In the genomic region with DNA sequence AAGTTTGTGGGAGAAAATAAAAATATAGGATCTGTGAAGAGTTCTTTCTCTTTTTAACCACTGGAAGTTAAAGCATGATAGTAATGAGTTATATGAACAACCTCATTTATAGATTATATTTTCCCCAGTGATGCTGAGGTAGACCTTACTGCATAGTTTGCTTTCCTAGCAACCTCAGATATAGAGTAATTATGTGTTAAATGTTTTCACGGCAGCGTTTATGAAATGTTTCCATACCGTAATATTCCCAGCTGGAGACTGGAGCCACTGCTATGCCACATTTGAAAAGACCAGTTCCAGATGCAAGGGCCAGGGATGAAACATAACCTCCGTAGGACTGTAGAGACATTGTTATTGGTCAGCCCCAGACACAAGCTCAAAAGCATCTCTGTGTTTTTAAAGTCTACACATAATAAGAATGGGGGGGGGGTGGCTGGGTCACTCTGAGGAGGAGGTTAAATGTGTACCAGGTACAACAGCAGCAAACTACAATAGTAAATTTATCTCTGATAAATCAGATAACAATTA, we compare ENCODE assay signal across 22 mouse cellular contexts. TPM values are rescaled to one million over a fixed set of nuclear protein-coding genes. Genes with fewer than 3 reads are reported as not detected.
"Had no signal": no experiment of that assay in that cellular context is flagged by ENCODE, and none has a peak within 500 bp of the region (broad histone marks: within the 10 kb centered on the region; RNA-seq: fewer than 3 reads in every experiment).

No protein-coding gene starts in this region.

- H3K4me2 ChIP-seq: lung, embryonic 15.5 days; midbrain, embryonic 12.5 days; neural tube, embryonic 13.5 days; neural tube, embryonic 15.5 days had no signal

- H3K9ac ChIP-seq: lung, embryonic 15.5 days; midbrain, embryonic 12.5 days; neural tube, embryonic 13.5 days; neural tube, embryonic 15.5 days had no signal

- H3K27me3 ChIP-seq: lung, embryonic 15.5 days; midbrain, embryonic 12.5 days; neural tube, embryonic 13.5 days; neural tube, embryonic 15.5 days had no signal

- ATAC-seq: lung, postnatal 0 days; midbrain, embryonic 16.5 days had no signal

- H3K9me3 ChIP-seq: lung, embryonic 15.5 days; midbrain, embryonic 10.5 days; midbrain, embryonic 12.5 days; neural tube, embryonic 13.5 days; neural tube, embryonic 15.5 days had no signal

- H3K4me3 ChIP-seq: lung, embryonic 15.5 days; midbrain, embryonic 10.5 days; midbrain, embryonic 12.5 days; myocyte; neural tube, embryonic 13.5 days; neural tube, embryonic 15.5 days had no signal

- DNase-seq: lung, adult 18-20 months; lung, postnatal 14 days; lung, postnatal 4 days; midbrain, embryonic 14.5 days; retina, postnatal 1 day; right cerebral cortex, adult 18-20 months; right cerebral cortex, postnatal 25 days; right cerebral cortex, postnatal 4 days; spleen, adult 18-20 months; thymus, adult 18-20 months; thymus, postnatal 14 days; thymus, postnatal 36 days had no signal

- H3K27ac ChIP-seq: lung, embryonic 15.5 days; midbrain, embryonic 10.5 days; midbrain, embryonic 12.5 days; neural tube, embryonic 13.5 days; neural tube, embryonic 15.5 days had no signal

- H3K36me3 ChIP-seq: lung, embryonic 15.5 days; midbrain, embryonic 10.5 days; midbrain, embryonic 12.5 days; neural tube, embryonic 13.5 days; neural tube, embryonic 15.5 days had no signal

- H3K4me1 ChIP-seq: lung, embryonic 15.5 days; midbrain, embryonic 10.5 days; neural tube, embryonic 13.5 days; neural tube, embryonic 15.5 days had no signal

RNA-seq across cellular contexts. Expression of a gene that starts 20.9 kb away (rescaled TPM):
- total RNA-seq: megakaryocyte, adult 5-6 weeks; megakaryocyte-erythroid progenitor cell, adult 5-6 weeks had no signal
- polyA plus RNA-seq: lung, postnatal 0 days; midbrain, embryonic 10.5 days; myocyte; neural tube, embryonic 13.5 days had no signal
